Mouse (Mus musculus): Measurements from ENCODE around the gene Atp7a.

Atp7a gene

DNA sequence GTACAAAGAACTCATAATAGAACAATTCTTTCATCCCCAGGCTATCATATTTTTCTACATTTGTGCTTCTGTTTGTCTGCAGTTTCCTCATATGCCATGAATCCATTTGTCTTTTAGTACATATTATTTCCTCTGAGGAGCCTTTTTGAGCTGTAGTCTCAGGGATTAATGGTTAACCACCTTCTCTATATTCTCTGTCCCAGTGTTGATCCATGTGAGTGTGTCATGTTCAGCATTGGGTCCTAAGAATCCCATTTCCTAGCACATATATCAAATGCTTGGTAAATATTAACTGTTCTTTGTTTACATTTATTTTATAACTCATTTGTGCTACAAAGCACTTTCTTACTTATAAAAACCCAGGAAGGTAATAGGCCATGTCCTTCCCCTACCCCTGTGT is 55.4 kb downstream of the Atp7a start:
- DNase-seq = no peak

DNA sequence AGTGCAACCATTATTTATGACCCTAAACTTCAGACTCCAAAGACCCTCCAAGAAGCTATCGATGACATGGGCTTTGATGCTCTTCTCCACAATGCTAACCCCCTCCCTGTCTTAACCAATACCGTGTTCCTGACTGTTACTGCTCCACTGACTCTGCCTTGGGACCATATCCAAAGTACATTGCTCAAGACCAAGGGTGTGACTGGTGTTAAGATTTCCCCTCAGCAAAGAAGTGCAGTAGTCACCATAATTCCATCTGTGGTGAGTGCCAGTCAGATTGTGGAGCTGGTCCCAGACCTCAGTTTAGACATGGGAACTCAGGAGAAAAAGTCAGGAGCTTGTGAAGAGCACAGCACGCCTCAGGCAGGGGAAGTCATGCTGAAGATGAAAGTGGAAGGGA is 58.1 kb downstream of the Atp7a start:
- DNase-seq = peak; percentile 25

DNA sequence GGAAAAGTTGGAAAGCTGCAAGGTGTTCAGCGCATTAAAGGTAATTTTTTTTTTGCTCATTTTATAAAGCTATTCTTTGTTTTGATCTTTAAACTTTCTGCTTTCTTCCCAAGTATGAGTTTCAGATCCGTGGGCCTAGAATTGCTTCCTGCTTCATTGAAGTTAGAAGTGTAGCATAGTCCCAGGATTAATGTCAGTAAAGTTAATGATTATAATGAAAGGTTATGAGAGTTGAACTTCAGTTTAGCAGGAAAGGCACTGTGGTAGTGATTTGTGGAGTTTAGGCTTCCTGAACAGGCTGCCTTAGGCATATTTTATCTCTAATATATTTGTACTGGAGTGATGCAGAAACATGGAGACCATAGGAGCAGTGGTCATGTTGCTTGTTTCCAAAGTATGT is 58.5 kb downstream of the Atp7a start:
- peak; percentile 2 for DNase-seq

DNA sequence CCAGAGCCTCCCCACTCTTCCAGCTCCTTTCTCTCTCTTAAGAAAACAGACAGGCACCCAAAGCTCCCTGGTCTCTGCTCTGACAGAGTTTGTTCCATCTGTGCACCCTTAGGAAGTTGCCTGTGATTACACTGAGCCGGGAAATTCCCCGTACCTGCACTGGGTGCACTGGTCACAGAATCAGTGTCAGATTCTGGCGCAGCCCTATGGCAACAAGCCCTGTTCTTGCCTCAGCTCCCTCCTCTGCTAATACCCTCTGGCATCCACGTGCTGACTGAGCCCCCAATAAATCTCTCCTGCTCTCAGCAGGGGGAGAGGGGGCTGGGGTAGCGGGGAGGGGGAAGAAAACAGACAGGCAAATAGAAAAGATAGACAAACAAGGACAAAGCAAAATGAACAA is 65.9 kb downstream of the Atp7a start:
- DNase-seq = no peak

DNA sequence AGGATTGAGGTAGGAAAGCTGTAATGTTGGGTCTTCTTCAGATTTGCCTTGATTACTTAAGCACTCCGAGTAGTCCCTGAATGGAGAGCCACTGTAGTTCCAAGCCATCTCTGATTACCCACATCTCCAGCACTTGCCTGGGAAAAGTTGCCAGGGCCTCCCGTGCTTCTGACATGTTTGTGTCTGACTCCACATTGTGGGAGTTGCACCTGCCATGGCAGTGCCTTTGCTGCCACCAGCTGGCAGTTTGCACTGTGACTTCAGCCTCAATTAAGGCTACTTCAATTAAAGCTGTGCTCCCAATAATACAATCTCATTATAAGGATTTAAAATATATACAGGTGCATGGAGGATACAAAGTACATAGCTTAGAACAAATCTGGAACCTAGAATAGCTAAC is 78.4 kb downstream of the Atp7a start:
- peak; percentile 62 for DNase-seq

DNA sequence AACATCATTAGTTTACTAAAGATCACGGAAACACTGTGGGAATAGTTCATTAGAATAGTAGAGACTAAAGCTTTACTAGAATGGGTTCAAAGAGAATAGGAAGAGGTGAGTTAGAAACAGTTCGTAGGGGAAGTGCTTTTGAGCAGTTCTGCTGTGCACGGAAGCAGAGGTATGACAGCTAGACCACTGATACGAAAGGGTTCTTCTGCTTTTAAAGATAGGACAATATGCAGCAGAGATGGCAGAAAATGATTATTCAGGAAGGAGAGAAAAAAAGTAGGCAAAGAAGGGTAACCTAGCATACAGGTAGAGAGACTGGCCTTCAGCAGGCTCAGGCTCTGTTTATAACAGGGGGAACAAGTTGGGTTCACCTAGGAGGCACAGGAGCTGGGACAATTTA is 86.8 kb downstream of the Atp7a start:
- DNase-seq = no peak

DNA sequence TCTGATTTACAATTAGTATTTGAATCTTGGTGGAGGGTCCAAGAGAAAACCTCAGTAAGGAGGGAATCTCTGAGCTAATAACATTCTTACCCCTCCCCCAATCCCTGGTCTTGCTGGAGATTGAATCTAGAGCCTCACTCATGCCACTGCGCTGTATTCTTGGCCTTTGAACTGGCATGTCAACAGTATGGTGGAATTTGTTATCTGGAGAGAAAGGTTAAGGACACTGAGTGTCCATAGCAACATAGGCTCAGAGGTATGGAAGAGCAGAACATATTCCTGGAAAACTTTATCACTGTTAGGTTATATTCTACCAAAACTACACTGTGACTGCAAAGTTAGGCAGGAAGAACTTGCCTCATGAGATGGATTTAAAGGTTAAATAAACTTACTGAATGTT is 87.6 kb downstream of the Atp7a start:
- no peak for DNase-seq

DNA sequence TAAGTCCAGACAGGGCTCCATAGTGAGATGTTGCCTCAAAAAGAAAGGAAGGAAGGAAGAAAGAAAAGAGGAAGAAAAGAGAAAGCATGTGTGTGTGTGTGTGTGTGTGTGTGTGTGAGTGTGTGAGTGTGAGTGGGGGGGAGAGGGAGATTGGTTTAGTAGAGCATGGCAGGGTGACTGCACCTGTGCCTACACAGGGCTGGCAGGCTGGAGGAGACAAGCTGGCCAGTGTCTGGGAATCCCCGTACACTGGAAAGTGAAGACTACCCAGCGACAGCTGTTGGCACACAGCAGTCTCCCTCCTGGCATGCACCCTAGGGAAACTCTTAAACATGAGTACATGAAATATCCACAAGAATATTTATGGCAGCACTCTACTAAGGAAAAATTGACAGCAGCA is 95.7 kb downstream of the Atp7a start:
- no peak for DNase-seq

DNA sequence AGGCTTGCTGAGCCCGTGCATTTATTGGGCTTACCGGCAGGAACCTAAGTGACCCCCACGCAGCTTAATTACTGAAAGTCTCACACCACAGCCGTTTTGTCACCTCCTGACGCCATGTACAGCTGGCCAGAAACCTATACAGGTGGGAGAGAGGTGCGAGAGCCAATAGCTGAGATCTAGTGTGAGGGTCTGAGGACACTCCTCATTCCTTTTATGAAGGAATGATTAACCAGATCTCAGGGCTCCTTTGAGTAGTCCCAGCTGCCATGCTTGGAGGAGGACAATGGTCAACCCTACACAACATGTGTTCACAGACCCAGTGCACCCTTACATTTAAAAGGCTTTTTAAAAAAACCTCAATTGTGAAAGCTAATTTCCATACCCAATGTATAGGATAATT is 101.2 kb downstream of the Atp7a start:
- DNase-seq = no peak

DNA sequence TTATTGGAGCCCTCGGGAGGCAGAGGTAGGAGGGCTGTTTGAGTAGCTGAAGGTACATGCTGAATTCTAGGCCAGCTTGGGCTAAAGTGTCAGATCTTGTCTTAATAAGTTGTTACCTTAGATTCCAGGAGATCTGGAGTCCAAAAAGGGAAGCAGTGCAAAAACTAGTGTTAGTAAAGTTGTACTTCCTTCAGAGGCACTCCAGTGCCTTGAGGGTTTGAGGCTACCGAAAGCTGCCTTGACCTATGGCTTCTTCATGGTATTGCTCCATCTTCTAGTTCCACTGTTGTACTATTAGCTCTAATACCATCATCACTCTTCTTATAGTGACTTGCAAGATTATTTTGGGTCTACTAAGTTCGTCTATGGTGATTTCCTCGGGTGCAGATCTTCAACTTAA is 102.8 kb downstream of the Atp7a start:
- no peak for DNase-seq

DNA sequence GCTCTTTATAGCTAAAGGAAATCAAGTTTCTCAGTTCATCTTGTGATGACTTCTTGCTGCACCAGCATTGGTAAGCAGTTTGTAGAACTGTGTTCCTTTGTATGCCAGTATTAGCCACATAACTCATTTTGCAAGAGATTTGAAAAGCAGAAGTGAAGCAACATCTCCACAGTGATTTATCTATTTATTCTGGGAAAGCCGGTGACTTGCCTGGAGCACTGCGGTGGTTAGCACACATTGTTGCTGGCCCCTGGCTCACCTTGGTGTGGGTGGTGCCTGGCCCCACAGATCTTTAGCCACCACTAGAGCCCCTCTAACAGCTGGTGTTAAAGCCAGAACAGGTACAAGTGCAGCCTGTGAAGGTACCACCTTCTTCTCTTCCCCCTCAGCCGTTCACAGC is 107.8 kb downstream of the Atp7a start:
- DNase-seq = no peak

DNA sequence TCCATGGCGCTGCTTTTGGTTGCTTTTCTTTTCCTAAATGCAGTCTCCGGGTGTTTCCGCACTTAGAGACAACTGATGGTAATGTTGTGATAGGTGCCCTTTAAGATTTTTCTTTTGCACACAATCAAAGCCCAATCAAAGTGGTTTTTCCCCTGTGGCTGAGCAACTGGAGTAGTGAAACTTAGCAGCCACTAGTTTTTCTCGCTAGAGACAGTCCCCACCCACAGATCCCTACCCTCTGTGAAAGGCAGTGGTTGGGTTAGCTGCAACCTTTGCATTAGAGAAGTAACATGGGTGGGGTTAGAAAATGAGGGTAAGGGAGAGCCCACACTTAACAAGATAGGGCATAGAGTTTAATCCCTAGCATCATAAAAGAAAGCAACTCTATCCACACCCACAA is 108.4 kb downstream of the Atp7a start:
- DNase-seq = no peak

DNA sequence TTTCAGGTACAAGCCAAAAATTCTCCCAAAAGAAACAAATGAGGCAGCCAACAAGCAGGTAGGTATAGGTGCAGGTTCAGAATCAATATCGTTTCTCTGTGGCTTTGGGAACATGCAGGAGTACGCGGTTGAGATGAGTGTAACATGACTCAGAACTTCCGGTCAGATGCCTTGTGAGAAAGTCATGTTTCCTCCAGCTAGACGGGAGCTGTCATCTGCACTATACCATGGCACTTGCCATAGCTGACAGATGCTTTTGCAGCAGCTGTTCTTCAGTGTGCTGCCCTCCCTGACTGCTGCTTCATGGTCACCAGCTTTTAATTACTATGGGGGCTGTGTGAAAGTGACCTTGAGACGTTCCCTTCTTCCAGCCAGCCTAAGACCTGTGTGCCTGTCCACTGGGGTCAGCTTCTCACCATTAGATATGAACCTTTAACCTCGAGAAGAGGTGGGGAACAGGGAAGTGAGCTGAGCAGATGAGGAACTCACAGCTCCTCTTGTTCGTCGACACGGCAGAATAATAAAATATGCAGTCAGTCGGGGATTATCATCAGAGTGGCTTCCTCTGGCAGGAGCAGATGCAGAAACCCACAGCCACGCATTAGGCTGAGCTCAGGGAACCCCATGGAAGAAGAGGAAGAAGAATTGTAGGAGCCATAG is 109.0 kb downstream of the Atp7a start:
- DNase-seq = no peak

DNA sequence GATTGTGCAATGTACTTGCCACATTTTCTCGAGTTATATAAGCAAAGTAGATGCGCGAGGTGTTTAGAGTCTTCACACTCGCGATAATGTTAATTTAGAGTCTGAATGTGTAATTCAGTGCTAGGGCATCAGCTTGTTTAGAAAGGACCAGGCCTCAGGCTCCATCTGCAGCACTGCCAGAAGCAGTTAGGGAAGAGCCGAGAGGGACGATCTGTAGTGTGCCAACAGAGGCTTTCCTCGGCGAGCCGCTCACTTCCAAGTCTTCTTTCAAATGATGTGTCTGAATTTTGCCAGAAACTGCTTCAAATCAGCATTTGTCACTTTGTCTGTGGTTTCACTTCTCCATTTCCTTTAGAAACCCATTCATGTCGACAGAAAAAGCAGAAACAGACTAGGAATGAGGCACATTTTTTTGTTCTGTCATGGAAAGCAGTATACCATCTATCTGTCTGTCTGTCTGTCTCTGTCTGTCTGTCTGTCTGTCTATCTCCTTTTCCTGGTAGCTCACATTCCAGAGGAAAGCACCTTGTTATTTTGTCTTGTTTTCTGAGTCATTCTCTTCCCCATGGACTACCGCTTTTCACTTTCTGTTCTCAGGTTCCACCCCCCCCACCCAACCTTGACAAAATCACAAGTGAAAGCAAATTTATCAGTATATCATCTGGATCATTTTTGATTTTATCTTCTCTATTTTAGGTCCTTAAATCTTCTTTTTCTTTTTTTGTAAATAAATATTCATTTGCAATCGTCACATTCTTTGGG is 112.4 kb downstream of the Atp7a start:
- no peak for DNase-seq

DNA sequence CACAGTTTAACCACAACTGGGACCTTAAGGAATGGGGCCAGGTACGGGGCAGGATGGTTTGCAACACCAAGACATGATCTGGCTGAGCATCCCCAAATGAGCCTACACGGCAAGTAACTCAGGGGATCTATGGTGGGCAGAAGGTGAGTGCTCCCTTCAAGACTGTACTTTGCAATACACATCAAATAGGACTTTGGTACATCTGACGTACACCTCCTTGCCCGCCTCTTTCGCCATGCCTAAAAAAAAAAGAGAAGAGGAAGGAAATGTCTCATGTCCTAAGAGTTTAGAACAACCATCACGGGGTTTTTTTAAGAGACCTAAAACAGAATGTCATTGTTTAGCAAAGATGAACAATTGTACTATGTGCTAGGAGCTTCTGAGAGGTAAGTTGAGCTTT is 115.9 kb downstream of the Atp7a start, which contains the start of gene Tlr13:
Gene Tlr13 (plus strand): TSS at position 269 of the 400 bp plus-strand sequence.
- no peak for DNase-seq

DNA sequence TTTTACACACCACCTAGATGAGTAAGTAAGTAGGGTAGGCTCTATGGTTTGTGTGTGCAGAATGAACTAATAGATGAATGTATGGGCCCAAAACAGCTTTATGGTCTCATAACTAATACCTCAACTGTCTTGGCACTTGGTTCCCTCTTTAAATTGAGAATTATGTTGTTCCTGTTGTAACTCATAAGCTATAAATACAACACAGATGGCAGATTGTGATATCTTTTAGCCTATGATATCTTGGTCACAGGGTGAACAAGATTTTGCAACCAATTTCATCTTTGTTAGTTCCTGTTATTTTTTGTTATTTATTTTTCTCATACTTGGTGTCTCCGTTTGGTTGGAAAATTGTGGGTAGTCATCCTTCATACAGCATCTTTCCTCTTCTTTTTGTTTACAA is 121.1 kb downstream of the Atp7a start:
- no peak for DNase-seq

DNA sequence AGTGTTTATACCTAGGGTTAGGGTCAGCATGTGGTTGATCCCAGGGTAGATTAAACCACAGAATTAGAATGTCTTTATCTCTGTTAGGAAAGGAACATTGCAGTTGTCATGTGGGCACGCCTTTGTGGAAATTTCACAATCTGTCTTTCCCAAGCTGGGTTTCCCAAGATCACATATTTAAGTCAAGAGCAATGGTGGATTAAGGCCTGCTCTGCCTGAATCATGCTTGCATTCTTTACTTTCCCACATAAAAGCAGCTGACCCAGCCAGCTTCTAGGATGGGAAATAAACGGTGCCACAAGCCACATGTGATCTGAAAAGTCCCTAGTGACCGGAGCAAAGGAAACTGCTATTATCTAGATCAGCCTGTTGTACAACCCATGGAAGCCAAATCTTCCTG is 122.4 kb downstream of the Atp7a start:
- no peak for DNase-seq

DNA sequence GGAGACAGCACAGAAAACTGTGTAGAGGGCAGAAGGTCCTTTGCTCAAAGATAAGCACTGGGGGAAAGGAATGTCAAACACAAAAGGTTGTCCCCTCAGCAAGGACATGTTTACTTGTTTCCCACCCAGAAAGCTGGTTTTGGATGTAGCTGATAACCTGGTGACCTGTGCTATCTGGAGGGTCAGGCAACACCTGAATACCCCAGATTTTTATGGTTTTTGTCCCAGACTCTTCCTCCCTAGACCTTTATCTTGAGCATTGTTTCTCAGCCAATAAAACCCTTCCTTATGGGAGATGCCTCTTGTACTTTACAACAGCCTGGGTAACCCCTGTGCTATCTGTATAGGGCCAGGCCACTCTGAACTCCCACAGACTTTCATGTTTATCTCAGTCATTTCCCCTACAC is 127.1 kb downstream of the Atp7a start:
- no peak for DNase-seq

DNA sequence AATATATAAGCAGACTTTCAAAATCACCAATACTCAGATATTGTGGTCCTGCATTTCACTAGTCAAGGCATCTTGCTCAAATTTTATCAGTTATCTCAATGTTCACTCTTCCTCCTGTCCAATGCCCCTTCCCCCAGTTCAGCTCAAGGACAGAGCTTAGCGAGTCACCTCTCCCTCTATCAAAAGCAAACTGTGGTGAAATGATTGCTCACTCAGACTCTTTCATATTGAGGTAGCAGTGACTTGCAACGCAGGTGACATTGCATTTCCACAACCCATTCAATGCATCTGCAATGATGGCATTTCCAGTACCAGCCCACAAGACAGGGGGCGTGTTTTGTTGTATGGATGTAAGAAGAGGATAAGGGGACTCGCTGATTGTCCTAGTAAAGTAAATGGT is 128.8 kb downstream of the Atp7a start:
- no peak for DNase-seq

DNA sequence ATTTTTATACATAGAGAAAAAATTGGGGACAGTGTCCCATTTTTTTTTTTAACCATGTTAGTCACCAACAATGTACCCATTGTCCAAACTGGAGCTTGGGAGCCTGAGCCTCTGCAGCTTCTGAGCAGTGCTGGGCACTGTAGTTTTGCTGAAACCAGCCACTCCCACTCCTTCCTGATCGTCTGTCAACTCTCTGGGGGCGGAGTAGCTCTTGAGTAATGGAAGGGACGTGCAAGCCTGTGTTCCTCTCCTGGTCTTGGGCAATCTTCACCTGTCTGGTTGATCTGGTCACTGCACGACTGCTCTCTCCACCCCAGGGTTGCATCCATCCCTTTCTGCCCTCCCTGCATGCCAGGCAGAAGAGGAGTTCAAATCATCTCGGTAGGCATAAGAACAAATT is 136.9 kb downstream of the Atp7a start:
- no peak for DNase-seq

DNA sequence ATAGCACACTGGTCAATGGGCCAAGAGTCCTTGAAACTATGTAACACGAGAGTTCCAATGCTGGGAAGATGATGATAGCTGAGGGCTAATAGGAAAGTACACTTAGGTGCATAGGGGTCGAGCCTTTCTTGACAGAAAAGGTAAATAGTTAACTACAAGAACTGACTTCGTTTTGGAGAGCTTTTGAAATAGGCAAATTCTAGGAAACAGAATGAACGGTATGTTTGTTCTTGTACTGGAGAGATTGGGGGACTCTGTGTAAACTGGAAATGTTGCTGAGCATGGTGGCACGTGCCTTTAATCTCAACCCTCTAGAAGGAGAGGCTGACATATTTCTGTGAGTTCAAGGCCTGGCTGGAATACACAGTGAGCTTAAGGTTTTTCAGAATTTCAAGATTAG is 137.5 kb downstream of the Atp7a start:
- no peak for DNase-seq

DNA sequence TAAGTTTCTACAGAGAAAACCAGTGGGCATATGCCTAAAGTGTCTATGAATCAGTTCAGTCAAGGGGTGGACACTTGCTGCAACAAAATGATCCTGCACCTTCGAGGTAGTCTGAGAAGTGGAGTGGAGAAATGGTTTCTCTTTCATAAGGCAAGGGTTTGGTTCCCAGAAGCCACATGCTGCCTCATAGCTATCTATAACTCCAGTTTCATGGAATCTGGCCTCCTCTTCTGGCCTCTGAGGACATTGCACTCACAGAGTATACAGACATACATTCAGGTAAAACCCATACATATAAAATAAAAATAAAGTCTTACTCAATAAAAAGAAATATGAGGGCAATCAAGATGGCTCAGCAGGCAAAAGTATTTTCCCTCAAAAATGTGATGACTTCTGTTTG is 138.0 kb downstream of the Atp7a start:
- DNase-seq = no peak

DNA sequence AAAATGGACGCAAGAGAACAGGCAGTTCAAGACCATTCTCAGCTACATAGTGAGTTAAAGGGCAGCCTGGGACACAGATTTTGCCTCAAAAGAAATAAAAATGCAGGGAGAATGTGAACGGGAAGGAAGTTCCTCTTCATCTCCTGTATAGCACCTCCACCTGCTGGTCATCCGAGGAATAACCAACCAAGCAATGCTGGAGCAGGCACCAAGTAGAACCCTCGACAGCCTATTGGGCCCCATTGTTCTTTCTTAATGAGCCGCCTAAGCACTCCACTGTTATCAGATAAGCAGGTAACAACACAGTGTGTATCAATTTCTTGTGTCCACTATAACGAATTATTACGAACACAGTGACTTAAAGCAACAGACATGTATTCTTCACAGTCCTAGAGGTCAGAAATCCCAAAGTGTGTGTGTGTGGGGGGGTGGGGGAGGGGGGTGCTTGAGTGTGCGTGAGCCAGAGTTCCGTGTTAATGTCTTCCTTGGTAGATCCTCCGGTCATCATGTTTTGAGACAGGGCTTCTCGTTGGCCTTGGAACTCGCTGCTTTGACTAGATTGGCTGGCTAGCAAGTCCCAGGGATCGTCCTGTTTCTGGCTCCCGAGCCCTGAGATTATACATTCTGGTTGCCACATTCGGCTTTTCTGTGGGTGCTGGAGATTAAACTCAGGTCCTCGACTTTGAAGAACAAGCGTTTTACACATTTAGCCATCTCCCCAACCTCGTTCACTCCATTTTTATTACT is 144.2 kb downstream of the Atp7a start:
- peak; percentile 75 for DNase-seq

DNA sequence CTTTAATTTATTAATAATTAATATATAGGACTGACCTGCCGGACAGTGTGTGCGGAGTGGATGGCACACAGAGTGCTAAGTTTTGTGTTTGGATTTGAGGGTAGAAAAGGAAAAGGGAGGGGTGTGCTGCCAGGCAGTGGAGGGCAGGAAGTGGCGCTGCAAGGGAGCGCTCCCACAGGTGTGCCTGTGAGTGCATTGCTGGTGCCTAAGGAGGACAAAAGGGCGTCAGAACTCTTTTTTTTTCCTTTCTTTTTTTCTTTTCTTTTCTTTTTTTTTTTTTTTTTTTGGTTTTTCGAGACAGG is 144.7 kb downstream of the Atp7a start:
- DNase-seq = peak; percentile 7

Measured in kidney, postnatal 14 days (tissue).